Mouse (Mus musculus): Measurements from ENCODE around the gene Jag2.

- TF ChIP-seq EP300 (IDR thresholded peaks at IDR 0.05) (no peak), CTCF (IDR thresholded peaks at IDR 0.05) (peak; percentile 61)
Observed at GRCm38 (mm10) chr12:112947307-112947706, 17.7 kb upstream of the Jag2 start.
